Mouse (Mus musculus) thymus, adult 2 months (tissue): ENCODE measurements around the gene Tsen54.

ENCODE experiments used
- CTCF ChIP-seq: fragments of 200-500 bp; IDR thresholded peaks from 2 replicates; pipeline ENCODE4 v1.5.1; 2012; ENCODE audit warnings: mild to moderate bottlenecking, control low read depth, low read length, moderate library complexity, borderline replicate concordance; ENCODE audit not compliant: control insufficient read depth, poor library complexity, insufficient read depth; ENCODE audit errors: extremely low read depth
- POLR2A ChIP-seq: fragments of 200-500 bp; IDR thresholded peaks from 2 replicates; pipeline ENCODE4 v1.6.1; 2012; ENCODE audit warnings: mild to moderate bottlenecking, low read length, control low read depth, moderate library complexity; ENCODE audit not compliant: control insufficient read depth, poor library complexity, insufficient read depth; ENCODE audit errors: extremely low read depth

DNA sequence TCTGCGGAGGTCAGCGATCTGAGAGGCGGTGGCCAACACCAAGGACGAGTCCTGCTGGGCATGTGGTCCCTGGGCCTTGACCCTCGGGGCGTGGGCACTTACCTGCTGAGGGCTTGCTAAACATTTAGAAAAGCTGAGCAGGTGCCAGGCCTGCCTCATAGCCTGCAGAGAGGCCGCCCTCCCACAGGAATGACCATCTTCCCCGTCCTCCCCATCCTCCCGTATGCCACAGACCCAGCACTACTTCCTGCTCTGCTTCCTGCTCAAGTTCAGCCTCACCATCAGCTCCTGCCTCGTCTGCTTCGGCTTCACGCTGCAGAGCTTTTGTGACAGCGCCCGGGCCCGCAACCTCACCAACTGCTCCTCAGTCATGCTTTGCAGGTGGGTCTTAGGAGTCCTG is 17.6 kb upstream of the Tsen54 start:
- no peak for TF ChIP-seq CTCF
- no peak for TF ChIP-seq POLR2A
